ENCODE assay signal across 11 mouse cellular contexts in the genomic region with DNA sequence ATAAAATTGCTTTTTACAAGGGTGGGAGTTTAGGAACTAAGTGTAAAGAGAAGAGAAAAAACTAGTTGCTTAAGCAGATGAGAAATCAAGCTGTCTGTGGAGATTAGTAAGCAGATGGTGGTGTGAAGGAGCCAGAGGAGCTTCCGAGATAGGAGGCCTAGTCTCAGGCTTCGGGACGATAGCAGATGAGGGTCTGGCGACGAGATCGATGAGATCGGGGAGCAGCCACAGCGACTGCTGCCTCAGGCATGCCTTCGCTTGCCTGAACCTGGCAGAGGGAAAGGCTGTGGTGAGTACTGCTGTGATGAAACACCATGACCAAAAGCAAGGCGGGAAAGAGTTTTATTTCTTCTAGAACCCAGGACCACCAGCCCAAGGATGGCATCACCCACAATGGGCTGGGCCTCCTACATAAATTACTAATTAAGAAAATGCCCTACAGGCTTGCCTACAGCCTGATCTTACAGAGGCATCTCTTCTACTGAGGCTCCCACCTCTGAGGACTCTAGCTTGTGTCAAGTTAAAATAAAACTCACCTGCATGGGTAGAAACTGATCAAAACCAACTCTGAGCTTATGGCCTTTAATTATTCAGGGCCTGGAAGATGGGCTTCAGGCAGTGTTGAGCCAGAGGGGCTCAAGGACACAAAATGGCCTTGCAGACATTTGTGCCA. TPM values are rescaled to one million over a fixed set of nuclear protein-coding genes. Genes with fewer than 3 reads are reported as not detected.
DNase-seq lines count a peak whose midpoint lies in the region; ATAC-seq and TF ChIP-seq lines count a peak whose summit lies in the region.
"Had no signal": no experiment of that assay in that cellular context is flagged by ENCODE, and none has a peak within 500 bp of the region (broad histone marks: within the 10 kb centered on the region; RNA-seq: fewer than 3 reads in every experiment).

No protein-coding gene starts in this region.

- no peak for TF ChIP-seq POLR2A in cerebellum, adult 2 months (IDR thresholded peaks at IDR 0.05; ENCODE audit: borderline replicate concordance, insufficient read depth, low read length)

- H3K4me3 ChIP-seq in cerebellum, adult 2 months (replicated peaks; ENCODE audit: insufficient read depth, low read depth, low read length) = no peak overlapping the region
- H3K4me3 ChIP-seq in midbrain, embryonic 13.5 days (replicated peaks) = no peak overlapping the region
- no peak overlapping the region for H3K4me3 ChIP-seq in midbrain, embryonic 11.5 days (ENCODE audit: low read depth, low read length)
- H3K4me3 ChIP-seq in midbrain, postnatal 0 days (ENCODE audit: low read depth, low read length) = no peak overlapping the region

- no peaks in the 10 kb centered on the region for H3K9me3 ChIP-seq in midbrain, embryonic 13.5 days
- no peaks in the 10 kb centered on the region for H3K9me3 ChIP-seq in midbrain, embryonic 11.5 days (ENCODE audit: control insufficient read depth, low read length)
- no peaks in the 10 kb centered on the region for H3K9me3 ChIP-seq in midbrain, postnatal 0 days (ENCODE audit: low read length)

- H3K36me3 ChIP-seq in midbrain, embryonic 13.5 days = no peaks in the 10 kb centered on the region
- H3K36me3 ChIP-seq in midbrain, embryonic 11.5 days (ENCODE audit: control insufficient read depth, insufficient read depth, low read length) = no peaks in the 10 kb centered on the region
- H3K36me3 ChIP-seq in midbrain, postnatal 0 days (ENCODE audit: insufficient read depth, low read length) = no peaks in the 10 kb centered on the region

- H3K4me2 ChIP-seq in midbrain, embryonic 13.5 days (replicated peaks) = 0 out of 2 replicates have a peak overlapping the region, but pooled peaks have one; percentile 5
- no peak overlapping the region for H3K4me2 ChIP-seq in midbrain, embryonic 11.5 days
- H3K4me2 ChIP-seq in midbrain, postnatal 0 days (ENCODE audit: low read depth, low read length, poor library complexity, severe bottlenecking) = no peak overlapping the region

- TF ChIP-seq CTCF in cerebellum, adult 2 months (IDR thresholded peaks at IDR 0.05; ENCODE audit: borderline replicate concordance, insufficient read depth, low read depth, low read length) = no peak
- TF ChIP-seq CTCF in midbrain, postnatal 0 days (IDR thresholded peaks at IDR 0.05) = no peak

- H3K27me3 ChIP-seq in cerebellum, adult 2 months (ENCODE audit: control insufficient read depth, insufficient read depth, low read length) = no peaks in the 10 kb centered on the region
- H3K27me3 ChIP-seq in midbrain, embryonic 13.5 days = no peaks in the 10 kb centered on the region
- no peaks in the 10 kb centered on the region for H3K27me3 ChIP-seq in midbrain, embryonic 11.5 days (ENCODE audit: control insufficient read depth, insufficient read depth, low read length)
- H3K27me3 ChIP-seq in midbrain, postnatal 0 days (ENCODE audit: insufficient read depth, low read length) = no peaks in the 10 kb centered on the region

- DNase-seq in cerebellum, postnatal 25 days = peak; percentile 16 to 39
- DNase-seq in cerebellum, adult 2 months = no peak
- no peak for DNase-seq in midbrain, embryonic 11.5 days (ENCODE audit: low spot score, missing footprints)
- DNase-seq in midbrain, postnatal 0 days (ENCODE audit: low spot score) = peak; percentile 71
- DNase-seq in natural killer cell, adult 2 months (ENCODE audit: low spot score in 2 of 2) = no peak
- no peak for DNase-seq in thymus, postnatal 14 days
- DNase-seq: adrenal gland, postnatal 10 days; kidney, postnatal 36 days had no signal

- ATAC-seq in midbrain, embryonic 13.5 days = no peak
- ATAC-seq in midbrain, embryonic 11.5 days (ENCODE audit: low FRiP score) = no peak
- ATAC-seq in erythroid progenitor cell, adult 5-6 weeks (replicated peaks; ENCODE audit: low FRiP score, poor library complexity, severe bottlenecking) = peak; percentile 90
- ATAC-seq in midbrain, postnatal 0 days (ENCODE audit: low FRiP score) = no peak

- WGBS in cerebellum, adult 2 months = 29% methylated on average over 10 of the region's 10 CpGs
- WGBS in midbrain, embryonic 13.5 days = 49% methylated on average over 10 of the region's 10 CpGs
- WGBS in midbrain, embryonic 11.5 days = 56% methylated on average over 10 of the region's 10 CpGs
- WGBS in midbrain, postnatal 0 days = 55% methylated on average over 10 of the region's 10 CpGs

- no peak overlapping the region for H3K9ac ChIP-seq in midbrain, embryonic 13.5 days (replicated peaks)
- no peak overlapping the region for H3K9ac ChIP-seq in midbrain, embryonic 11.5 days (ENCODE audit: low read length)
- no peak overlapping the region for H3K9ac ChIP-seq in midbrain, postnatal 0 days (replicated peaks; ENCODE audit: low read length, poor library complexity, severe bottlenecking)

- H3K4me1 ChIP-seq in cerebellum, adult 2 months (ENCODE audit: control insufficient read depth, insufficient read depth, low read length) = no peaks in the 10 kb centered on the region
- H3K4me1 ChIP-seq in midbrain, embryonic 13.5 days (replicated peaks) = no peaks in the 10 kb centered on the region
- H3K4me1 ChIP-seq in midbrain, embryonic 11.5 days (ENCODE audit: control insufficient read depth, insufficient read depth, low read length) = no peaks in the 10 kb centered on the region
- no peaks in the 10 kb centered on the region for H3K4me1 ChIP-seq in midbrain, postnatal 0 days (ENCODE audit: insufficient read depth, low read length)

- no peak overlapping the region for H3K27ac ChIP-seq in cerebellum, adult 2 months (ENCODE audit: insufficient read depth, low read length)
- H3K27ac ChIP-seq in midbrain, embryonic 13.5 days = no peak overlapping the region
- H3K27ac ChIP-seq in midbrain, embryonic 11.5 days (ENCODE audit: low read depth, low read length) = no peak overlapping the region
- no peak overlapping the region for H3K27ac ChIP-seq in midbrain, postnatal 0 days (ENCODE audit: low read depth, low read length)

RNA-seq across cellular contexts. Expression of a gene that starts 8.3 kb away (rescaled TPM):
- polyA plus RNA-seq in cerebellum, adult 2 months (2012; rRNA removed) = 6.2 and 8.7 TPM in 2 replicates
- polyA plus RNA-seq in midbrain, embryonic 13.5 days (2015; fragmentation: Nextera tagmentation; extraction: Ambion mirVana) = 11.1 and 13.2 TPM in 2 replicates
- 5.0 and 5.4 TPM in 2 replicates for polyA plus RNA-seq in midbrain, embryonic 11.5 days (2014; fragmentation: Nextera tagmentation; extraction: Ambion mirVana)
- 928 and 1,194 TPM in 2 replicates for total RNA-seq in erythroid progenitor cell, adult 5-6 weeks (2015; ENCODE audit: low replicate concordance)
- 316 and 543 TPM in 2 replicates for total RNA-seq in erythroid progenitor cell, adult 5-6 weeks (2017; ENCODE audit: low replicate concordance)
- total RNA-seq in midbrain, postnatal 0 days (2014; rRNA removed) = 109 and 118 TPM in 2 replicates
- polyA plus RNA-seq in midbrain, postnatal 0 days (2015; fragmentation: Nextera tagmentation; extraction: Ambion mirVana) = 5.3 and 6.1 TPM in 2 replicates

RNA-seq across cellular contexts. Expression of a gene that starts 8.3 kb away (rescaled TPM):
- polyA plus RNA-seq in cerebellum, adult 2 months (2012; rRNA removed) = not detected in 2 replicates
- 0.34 TPM in 2 replicates for polyA plus RNA-seq in midbrain, embryonic 13.5 days (2015; fragmentation: Nextera tagmentation; extraction: Ambion mirVana)
- 1.1 and 2.7 TPM in 2 replicates for polyA plus RNA-seq in midbrain, embryonic 11.5 days (2014; fragmentation: Nextera tagmentation; extraction: Ambion mirVana)
- total RNA-seq in erythroid progenitor cell, adult 5-6 weeks (2015; ENCODE audit: low replicate concordance) = 79.3 and 122 TPM in 2 replicates
- total RNA-seq in erythroid progenitor cell, adult 5-6 weeks (2017; ENCODE audit: low replicate concordance) = 53.9 and 62.7 TPM in 2 replicates
- 2.8 TPM in 1 of 2 replicates, not detected in the other for total RNA-seq in midbrain, postnatal 0 days (2014; rRNA removed)
- polyA plus RNA-seq in midbrain, postnatal 0 days (2015; fragmentation: Nextera tagmentation; extraction: Ambion mirVana) = 0.11 and 0.32 TPM in 2 replicates
- polyA plus RNA-seq: small intestine, adult 2 months had no signal

RNA-seq across cellular contexts. Expression of a gene that starts 9.5 kb away (rescaled TPM):
- 127 and 149 TPM in 2 replicates for polyA plus RNA-seq in cerebellum, adult 2 months (2012; rRNA removed)
- polyA plus RNA-seq in midbrain, embryonic 13.5 days (2015; fragmentation: Nextera tagmentation; extraction: Ambion mirVana) = 23.2 and 42.5 TPM in 2 replicates
- polyA plus RNA-seq in midbrain, embryonic 11.5 days (2014; fragmentation: Nextera tagmentation; extraction: Ambion mirVana) = 16.3 and 17.4 TPM in 2 replicates
- total RNA-seq in erythroid progenitor cell, adult 5-6 weeks (2015; ENCODE audit: low replicate concordance) = not detected in 2 replicates
- 13,356 and 26,437 TPM in 2 replicates for total RNA-seq in erythroid progenitor cell, adult 5-6 weeks (2017; ENCODE audit: low replicate concordance)
- total RNA-seq in midbrain, postnatal 0 days (2014; rRNA removed) = 786 and 1,113 TPM in 2 replicates
- 18.8 and 19.5 TPM in 2 replicates for polyA plus RNA-seq in midbrain, postnatal 0 days (2015; fragmentation: Nextera tagmentation; extraction: Ambion mirVana)

RNA-seq across cellular contexts. Expression of a gene that starts 13.6 kb away (rescaled TPM):
- polyA plus RNA-seq in cerebellum, adult 2 months (2012; rRNA removed) = 8.1 and 13.9 TPM in 2 replicates
- 47.8 and 48.8 TPM in 2 replicates for polyA plus RNA-seq in midbrain, embryonic 13.5 days (2015; fragmentation: Nextera tagmentation; extraction: Ambion mirVana)
- polyA plus RNA-seq in midbrain, embryonic 11.5 days (2014; fragmentation: Nextera tagmentation; extraction: Ambion mirVana) = 94.4 and 97.1 TPM in 2 replicates
- 2,922 and 3,470 TPM in 2 replicates for total RNA-seq in erythroid progenitor cell, adult 5-6 weeks (2015; ENCODE audit: low replicate concordance)
- total RNA-seq in erythroid progenitor cell, adult 5-6 weeks (2017; ENCODE audit: low replicate concordance) = 1,426 and 2,043 TPM in 2 replicates
- total RNA-seq in midbrain, postnatal 0 days (2014; rRNA removed) = 684 and 1,135 TPM in 2 replicates
- 6.2 and 8.3 TPM in 2 replicates for polyA plus RNA-seq in midbrain, postnatal 0 days (2015; fragmentation: Nextera tagmentation; extraction: Ambion mirVana)

RNA-seq across cellular contexts. Expression of a gene that starts 14.7 kb away (rescaled TPM):
- polyA plus RNA-seq in cerebellum, adult 2 months (2012; rRNA removed) = 5.4 and 6.7 TPM in 2 replicates
- polyA plus RNA-seq in midbrain, embryonic 13.5 days (2015; fragmentation: Nextera tagmentation; extraction: Ambion mirVana) = 9.1 TPM in 2 replicates
- 18.3 and 26.8 TPM in 2 replicates for polyA plus RNA-seq in midbrain, embryonic 11.5 days (2014; fragmentation: Nextera tagmentation; extraction: Ambion mirVana)
- total RNA-seq in erythroid progenitor cell, adult 5-6 weeks (2015; ENCODE audit: low replicate concordance) = 4,676 and 5,120 TPM in 2 replicates
- total RNA-seq in erythroid progenitor cell, adult 5-6 weeks (2017; ENCODE audit: low replicate concordance) = 18,393 and 25,698 TPM in 2 replicates
- 162 and 343 TPM in 2 replicates for total RNA-seq in midbrain, postnatal 0 days (2014; rRNA removed)
- polyA plus RNA-seq in midbrain, postnatal 0 days (2015; fragmentation: Nextera tagmentation; extraction: Ambion mirVana) = 1.0 and 1.7 TPM in 2 replicates

Comparison
In these comparisons a context has a peak if more than half of its experiments do, and no peak if none do; other contexts are left out.
1. DNase-seq: peak in cerebellum, postnatal 25 days (2 of 2) and midbrain, postnatal 0 days (single experiment); none in cerebellum, adult 2 months (0 of 2), midbrain, embryonic 11.5 days (single experiment), natural killer cell, adult 2 months (0 of 2) and thymus, postnatal 14 days (single experiment).